In genomic region chr13:35994067-35994466, GRCm38 (mm10) we compare ENCODE assay signal across 8 mouse cellular contexts. TPM values are rescaled to one million over a fixed set of nuclear protein-coding genes. Genes with fewer than 3 reads are reported as not detected.
DNase-seq lines count a peak whose midpoint lies in the region; ATAC-seq and TF ChIP-seq lines count a peak whose summit lies in the region.

No protein-coding gene starts in this region.

- ATAC-seq in intestine, postnatal 0 days = peak; percentile 47
- ATAC-seq in megakaryocyte, adult 5-6 weeks (ENCODE audit: poor library complexity, severe bottlenecking) = no peak

- intact Hi-C loops in gastrocnemius, adult 2 months (cut with DNase I) = no loop called here
- intact Hi-C loops in left cerebral cortex, postnatal 25 days (cut with DNase I) = no loop called here

- no peaks in the 10 kb centered on the region for H3K36me3 ChIP-seq in intestine, postnatal 0 days (ENCODE audit: control insufficient read depth, insufficient read depth)

- H3K4me1 ChIP-seq in intestine, postnatal 0 days (replicated peaks; ENCODE audit: control insufficient read depth, insufficient read depth, low read length) = no peaks in the 10 kb centered on the region

- TF ChIP-seq CTCF in gastrocnemius, adult 2 months (IDR thresholded peaks at IDR 0.05) = no peak
- no peak for TF ChIP-seq CTCF in intestine, postnatal 0 days (IDR thresholded peaks at IDR 0.05; ENCODE audit: low read depth)

- no peaks in the 10 kb centered on the region for H3K9me3 ChIP-seq in intestine, postnatal 0 days (ENCODE audit: control insufficient read depth)

- no peak overlapping the region for H3K9ac ChIP-seq in intestine, postnatal 0 days (ENCODE audit: low read depth, low read length)

- no peak overlapping the region for H3K4me2 ChIP-seq in intestine, postnatal 0 days (replicated peaks; ENCODE audit: low read depth)

- 53% methylated on average over 8 of the region's 8 CpGs for WGBS in intestine, postnatal 0 days

- H3K4me3 ChIP-seq in gastrocnemius, adult 2 months = no peak overlapping the region
- H3K4me3 ChIP-seq in intestine, postnatal 0 days (ENCODE audit: low read depth, low read length) = no peak overlapping the region

- peak; percentile 30 for DNase-seq in 3T3-L1 (ENCODE audit: low read depth, low spot score)
- peak; percentile 80 for DNase-seq in adrenal gland, postnatal 25 days
- DNase-seq in gastrocnemius, adult 2 months = peak; percentile 73
- peak; percentile 56 to 67 for DNase-seq in left cerebral cortex, postnatal 25 days (ENCODE audit: low spot score in 2 of 2)
- peak; percentile 53 to 60 for DNase-seq in right cerebral cortex, postnatal 36 days (ENCODE audit: low spot score in 2 of 2)
- no peak for DNase-seq in spleen, postnatal 14 days (ENCODE audit: low spot score in 2 of 2)

- H3K27me3 ChIP-seq in intestine, postnatal 0 days (replicated peaks; ENCODE audit: control insufficient read depth, insufficient read depth, low read length) = no peaks in the 10 kb centered on the region

- H3K27ac ChIP-seq in gastrocnemius, adult 2 months = peak overlapping the region; percentile 43; the same call in 1 of the 2 replicates
- no peak overlapping the region for H3K27ac ChIP-seq in intestine, postnatal 0 days (ENCODE audit: low read depth, low read length)

RNA-seq across cellular contexts. Expression of gene Ppp1r3g, which starts 35.4 kb away (rescaled TPM):
- total RNA-seq in adrenal gland, postnatal 25 days (2021) = 0.38 and 0.43 TPM in 2 replicates
- not detected for total RNA-seq in gastrocnemius, adult 2 months (2021)
- polyA plus RNA-seq in intestine, postnatal 0 days (2015; fragmentation: Nextera tagmentation; extraction: Ambion mirVana) = 0.38 and 0.51 TPM in 2 replicates
- total RNA-seq in left cerebral cortex, postnatal 25 days (2021) = 10 to 100 TPM; 14.3 to 14.9 TPM
- not detected in 2 replicates for total RNA-seq in megakaryocyte, adult 5-6 weeks (2015)
- total RNA-seq in megakaryocyte, adult 5-6 weeks (2017) = not detected in 2 replicates

Comparison
In these comparisons a context has a peak if more than half of its experiments do, and no peak if none do; other contexts are left out.
1. DNase-seq: peak in 3T3-L1 (single experiment), adrenal gland, postnatal 25 days (single experiment), gastrocnemius, adult 2 months (single experiment), left cerebral cortex, postnatal 25 days (2 of 2) and right cerebral cortex, postnatal 36 days (2 of 2); none in spleen, postnatal 14 days (0 of 2).
2. RNA of gene Ppp1r3g, which starts 35.4 kb away (total RNA-seq): 14.3 to 14.9 TPM in left cerebral cortex, postnatal 25 days; 0.38 to 0.43 TPM in adrenal gland, postnatal 25 days, not detected in gastrocnemius, adult 2 months and not detected in megakaryocyte, adult 5-6 weeks; every median in the first group is over 10 times any median in the second.